Mouse (Mus musculus) ES-E14 (cell line): ENCODE measurements at regions not wholly inside any gene's neighbourhood (a gene's known extent, or its start where the extent isn't known, plus 50 kb on each side); places are given as distances from the start of the nearest gene placed in this dataset.

ENCODE experiments used
- DNase-seq: peaks from one replicate; pipeline ENCODE4 v3.0.0-alpha.2; 2013; ENCODE audit warnings: low read depth, low spot score
- H3K27ac ChIP-seq: 2 replicates; pipeline ENCODE4 v1.5.1; 2012; ENCODE audit warnings: low read depth, mild to moderate bottlenecking, low read length, moderate library complexity, mixed read lengths; ENCODE audit not compliant: poor library complexity, insufficient read depth, severe bottlenecking
- H3K36me3 ChIP-seq: 2 replicates; pipeline ENCODE4 v1.6.1; 2012; ENCODE audit warnings: mild to moderate bottlenecking, low read length, moderate library complexity, mixed read lengths; ENCODE audit not compliant: control insufficient read depth, poor library complexity, insufficient read depth, severe bottlenecking
- H3K4me1 ChIP-seq, 2 experiments: fragments of 150-350 bp in 1 of 2; sonication (generic) in 1 of 2; 2 replicates each; pipeline ENCODE4 v1.6.1; 2012; ENCODE audit warnings: low read length in 2 of 2, mild to moderate bottlenecking in 1 of 2, mixed read lengths in 1 of 2; ENCODE audit not compliant: control insufficient read depth in 2 of 2, insufficient read depth in 2 of 2, poor library complexity in 1 of 2
- H3K4me3 ChIP-seq, 2 experiments: fragments of 150-350 bp in 1 of 2; sonication (generic) in 1 of 2; 2 replicates each; pipeline ENCODE4 v1.5.1; 2012; ENCODE audit warnings: low read length in 2 of 2, low read depth in 1 of 2, mild to moderate bottlenecking in 1 of 2, mixed read lengths in 1 of 2; ENCODE audit not compliant: insufficient read depth in 1 of 2, poor library complexity in 1 of 2, severe bottlenecking in 1 of 2
- H3K9ac ChIP-seq: 2 replicates; pipeline ENCODE4 v1.6.1; 2012; ENCODE audit warnings: low read depth, mild to moderate bottlenecking, low read length, mixed read lengths; ENCODE audit not compliant: poor library complexity, insufficient read depth, severe bottlenecking
- H3K9me3 ChIP-seq: fragments of 150-350 bp; sonication (generic); 2 replicates; pipeline ENCODE4 v1.6.1; 2012; ENCODE audit warnings: low read depth, mild to moderate bottlenecking, low read length; ENCODE audit not compliant: control insufficient read depth, insufficient read depth
- CHD2 ChIP-seq: IDR thresholded peaks from 2 replicates; pipeline ENCODE4 v1.6.1; 2014; ENCODE audit warnings: mild to moderate bottlenecking, low read depth, low read length, inconsistent platforms
- HCFC1 ChIP-seq: IDR thresholded peaks from 2 replicates; pipeline ENCODE4 v1.6.1; 2012; ENCODE audit warnings: low read length, inconsistent platforms, borderline replicate concordance; ENCODE audit not compliant: insufficient read depth
- MAFK ChIP-seq: IDR thresholded peaks from 2 replicates; pipeline ENCODE4 v1.6.1; 2014; ENCODE audit warnings: mild to moderate bottlenecking, low read depth, low read length, inconsistent platforms; ENCODE audit not compliant: insufficient read depth
- ZC3H11A ChIP-seq: IDR thresholded peaks from 2 replicates; pipeline ENCODE4 v1.6.1; 2012; ENCODE audit warnings: low read depth, mild to moderate bottlenecking, inconsistent platforms, low read length, borderline replicate concordance
- ZNF384 ChIP-seq: IDR thresholded peaks from 2 replicates; pipeline ENCODE4 v1.6.1; 2012; ENCODE audit warnings: low read depth, low read length, inconsistent platforms
- in situ Hi-C, 2 experiments: fragments of 600-800 bp; cut with MboI; formaldehyde crosslinking; loops; one replicate each; pipeline ENCODE4 v1.15.1; 2025; ENCODE audit warnings: low sequenced_read_pairs in 2 of 2, inconsistent platforms in 1 of 2; ENCODE audit not compliant: unreplicated experiment in 2 of 2

DNA sequence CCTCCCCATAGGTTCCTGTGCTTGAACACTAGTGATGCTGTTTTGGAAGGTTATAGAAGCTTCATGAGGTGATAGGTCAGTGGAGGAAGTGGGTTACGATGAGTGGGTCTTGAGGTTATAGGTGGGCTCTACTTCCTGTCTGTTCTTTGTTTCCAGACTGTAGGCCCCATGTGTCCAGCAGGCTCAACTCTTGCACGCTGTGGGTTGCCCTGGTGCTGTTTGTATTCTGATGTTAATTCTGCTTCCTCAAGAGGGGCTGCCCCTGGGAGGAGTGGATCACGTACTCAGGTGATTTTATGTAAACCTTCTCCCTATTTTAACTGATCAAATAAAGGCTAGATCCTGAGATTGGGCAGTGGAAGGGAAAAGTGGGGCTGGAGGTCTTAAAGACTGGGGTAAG lies 60.4 kb upstream of the Rap1gds1 start:
- in situ Hi-C loops: no loop called here

DNA sequence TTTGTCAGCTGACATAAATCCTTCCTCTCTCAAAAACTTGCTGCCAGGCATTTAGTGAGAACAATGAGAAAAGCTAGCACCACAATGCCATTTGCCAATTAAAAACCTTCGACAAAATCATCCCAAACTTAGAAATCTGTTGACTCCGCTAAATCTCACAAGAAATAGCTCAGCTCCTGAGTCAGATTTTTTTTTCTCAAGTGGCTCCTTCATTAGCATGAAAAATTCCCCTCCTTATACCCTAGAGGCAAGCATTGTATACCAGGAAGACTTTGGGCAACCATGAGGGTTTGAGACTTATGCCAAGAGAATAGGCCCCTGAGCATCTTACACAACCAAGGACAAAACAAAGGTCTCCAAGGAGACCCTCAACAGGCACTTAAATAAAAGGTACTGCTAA lies 61.0 kb upstream of the Rap1gds1 start:
- H3K9ac ChIP-seq: no peak overlapping the region
- TF ChIP-seq MAFK: no peak
- no peak for TF ChIP-seq ZNF384
- no peak for TF ChIP-seq ZC3H11A
- TF ChIP-seq CHD2: no peak
- TF ChIP-seq HCFC1: no peak
- in situ Hi-C loops: no loop called here
- H3K9me3 ChIP-seq: no peaks in the 10 kb centered on the region
- H3K4me3 ChIP-seq: no peak overlapping the region
- H3K36me3 ChIP-seq: no peaks in the 10 kb centered on the region
- no peak for DNase-seq
- H3K4me1 ChIP-seq: no peaks in the 10 kb centered on the region
- no peak overlapping the region for H3K27ac ChIP-seq

More for the DNA sequence above, 60.4 kb upstream of the Rap1gds1 start:
- DNase-seq: no peak
- H3K36me3 ChIP-seq: no peaks in the 10 kb centered on the region
- no peak overlapping the region for H3K9ac ChIP-seq
- no peak overlapping the region for H3K4me3 ChIP-seq
- H3K9me3 ChIP-seq: no peaks in the 10 kb centered on the region
- TF ChIP-seq CHD2: no peak
- no peak for TF ChIP-seq ZC3H11A
- no peak for TF ChIP-seq ZNF384
- no peak for TF ChIP-seq MAFK
- TF ChIP-seq HCFC1: no peak
- no peaks in the 10 kb centered on the region for H3K4me1 ChIP-seq
- H3K27ac ChIP-seq: no peak overlapping the region

DNA sequence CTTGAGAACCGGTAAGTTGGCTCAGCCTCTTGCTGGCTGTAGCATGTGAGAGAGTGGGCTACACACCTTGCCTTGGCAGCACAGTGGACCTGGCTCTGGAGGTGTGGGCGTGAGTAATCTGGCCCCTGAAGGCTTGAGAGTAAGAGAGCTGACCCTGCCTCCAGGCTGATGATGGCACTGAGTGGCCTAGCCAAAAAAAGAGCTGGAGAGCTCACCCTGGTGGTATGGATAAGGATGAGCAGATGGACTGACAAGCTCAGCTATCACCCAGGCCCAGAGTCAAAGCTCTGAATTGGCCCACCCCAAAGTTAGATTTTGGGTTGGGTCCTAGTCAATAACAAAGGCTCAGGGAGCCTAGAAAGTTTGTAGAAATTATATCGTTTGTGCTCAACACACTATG lies 52.8 kb upstream of the Stpg2 start:
- Histone ChIP-seq H3K36me3 (no peaks in the 10 kb centered on the region), H3K27ac (no peak overlapping the region), H3K4me1 (no peaks in the 10 kb centered on the region), H3K9me3 (no peaks in the 10 kb centered on the region), H3K4me3 (no peak overlapping the region), H3K9ac (no peak overlapping the region)
- no peak for DNase-seq
- TF ChIP-seq HCFC1: no peak
- no peak for TF ChIP-seq MAFK
- TF ChIP-seq ZC3H11A: 0 out of 2 replicates have a peak, but pooled peaks have one; percentile 11
- in situ Hi-C loops: no loop called here

DNA sequence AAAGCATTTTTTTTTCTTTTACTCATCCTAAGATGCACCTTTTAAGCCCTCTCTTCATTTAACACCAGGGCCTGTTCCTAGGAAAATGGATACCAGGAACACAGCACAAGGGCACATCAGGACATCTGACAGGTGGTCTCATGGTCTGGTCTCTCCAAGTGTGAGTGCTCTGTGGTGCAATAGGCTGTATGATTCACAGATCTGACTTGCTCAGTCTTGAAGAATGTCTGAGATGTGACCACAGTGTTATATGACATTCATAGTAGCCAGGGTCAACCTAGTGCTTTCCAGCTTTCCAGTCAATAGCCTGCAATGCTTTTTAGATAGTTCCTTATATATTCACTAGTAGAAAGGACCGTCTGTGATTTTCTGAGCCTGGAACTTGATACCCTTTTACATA lies 51.2 kb upstream of the Stpg2 start:
- Histone ChIP-seq H3K4me3 (no peak overlapping the region), H3K9ac (no peak overlapping the region), H3K27ac (no peak overlapping the region), H3K9me3 (no peaks in the 10 kb centered on the region), H3K36me3 (no peaks in the 10 kb centered on the region), H3K4me1 (no peaks in the 10 kb centered on the region)
- in situ Hi-C loops: no loop called here
- DNase-seq: no peak
- no peak for TF ChIP-seq HCFC1
- TF ChIP-seq ZC3H11A: no peak
- TF ChIP-seq MAFK: no peak
- no peak for TF ChIP-seq ZNF384
- no peak for TF ChIP-seq CHD2
